Mouse (Mus musculus) heart, embryonic 16.5 days (tissue): ENCODE measurements around the gene Gm28051. TPM values are rescaled to one million over a fixed set of nuclear protein-coding genes. Genes with fewer than 3 reads are reported as not detected.

Experiments used
- ATAC-seq: fragments of 200-750 bp; cut with Nextera tagmentation; replicated peaks from 2 replicates; pipeline ENCODE4 v1.8.0; 2017; ENCODE audit warnings: moderate number of reproducible peaks; ENCODE audit not compliant: insufficient read depth, low FRiP score; ENCODE audit errors: extremely low read depth
- H3K27ac ChIP-seq: fragments of 300-500 bp; sonication (generic); 2 replicates; pipeline ENCODE4 v1.5.1; 2014; ENCODE audit warnings: mild to moderate bottlenecking, low read length, control low read depth, moderate library complexity
- H3K27me3 ChIP-seq: fragments of 300-500 bp; sonication (generic); 2 replicates; pipeline ENCODE4 v1.6.1; 2014; ENCODE audit warnings: low read length, mixed read lengths; ENCODE audit not compliant: control insufficient read depth, insufficient read depth
- H3K36me3 ChIP-seq: fragments of 300-500 bp; sonication (generic); 2 replicates; pipeline ENCODE4 v1.6.1; 2014; ENCODE audit not compliant: control insufficient read depth, insufficient read depth
- H3K4me1 ChIP-seq: fragments of 300-500 bp; sonication (generic); 2 replicates; pipeline ENCODE4 v1.6.1; 2014; ENCODE audit warnings: low read length, mixed read lengths; ENCODE audit not compliant: control insufficient read depth, insufficient read depth
- H3K4me2 ChIP-seq: fragments of 300-500 bp; sonication (generic); 2 replicates; pipeline ENCODE4 v1.6.1; 2014; ENCODE audit warnings: low read depth, mild to moderate bottlenecking, control low read depth, low read length
- H3K4me3 ChIP-seq: fragments of 300-500 bp; sonication (generic); 2 replicates; pipeline ENCODE4 v1.5.1; 2014; ENCODE audit warnings: mild to moderate bottlenecking, control low read depth, low read length
- H3K9ac ChIP-seq: fragments of 300-500 bp; sonication (generic); 2 replicates; pipeline ENCODE4 v1.6.1; 2014; ENCODE audit warnings: low read length, control low read depth
- H3K9me3 ChIP-seq: fragments of 300-500 bp; sonication (generic); replicated peaks from 2 replicates; pipeline ENCODE4 v1.6.1; 2016; ENCODE audit warnings: low read length; ENCODE audit not compliant: control insufficient read depth
- WGBS: fragments of 180-500 bp; shearing (Covaris S2); extraction: QIAGEN DNeasy Blood & Tissue Kit; methylation state at CpG from one replicate; pipeline ENCODE4 v1.1.7; 2014; 5-methylcytosine and 5-hydroxymethylcytosine counted together
- polyA plus RNA-seq: library from polyadenylated mRNA; unstranded; fragments of >200 nt; fragmentation: Nextera tagmentation; extraction: Ambion mirVana; gene quantifications from 2 replicates; pipeline ENCODE4 v1.2.1, GENCODE M21; 2015

Gene Gm28051
- polyA plus RNA-seq: not detected in 2 replicates

DNA sequence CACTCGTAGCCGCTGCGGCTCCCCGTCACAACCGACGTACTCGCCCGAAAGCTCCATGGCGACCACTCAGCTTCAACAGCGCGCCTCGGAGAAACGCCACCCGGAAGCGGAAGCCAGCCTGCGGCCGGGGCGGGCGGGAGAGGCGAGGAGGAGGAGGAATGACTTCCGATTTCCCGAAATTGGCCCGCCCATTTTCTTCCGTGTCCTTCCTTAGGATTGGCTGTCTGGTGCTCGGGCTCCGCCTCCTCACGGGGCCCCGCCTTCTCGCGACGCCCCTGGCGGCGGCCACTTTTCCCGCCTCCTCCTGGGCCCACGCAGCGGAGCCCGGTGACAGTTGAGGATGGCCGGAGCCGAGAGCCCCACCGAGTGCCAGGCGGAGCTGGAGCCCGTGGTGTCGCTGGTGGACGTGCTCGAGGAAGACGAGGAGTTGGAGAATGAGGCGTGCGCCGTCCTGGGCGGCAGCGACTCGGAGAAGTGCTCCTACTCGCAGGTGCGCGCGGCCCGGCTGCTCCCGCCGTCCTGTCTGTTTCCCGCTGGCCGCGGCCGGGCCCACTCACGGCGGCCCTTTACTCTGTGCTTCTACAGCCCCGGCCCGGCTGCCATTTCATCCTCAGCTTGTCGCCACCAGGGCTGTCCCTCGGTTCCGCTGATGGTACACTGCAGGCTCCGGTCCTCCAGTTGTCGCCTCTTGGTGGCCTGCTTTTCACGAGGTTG is at the start of gene Gm28051, which contains the start of the genes Gon7 and Ubr7:
Gene Gm28051, minus strand, starts transcription at position 77 of the 714 bp plus-strand sequence.
Gene Gon7, minus strand, starts transcription at position 115 of the 714 bp plus-strand sequence.
Gene Ubr7, plus strand, starts transcription at position 279 of the 714 bp plus-strand sequence.
- peak; percentile 98 for ATAC-seq
- no peaks in the 10 kb centered on the region for H3K9me3 ChIP-seq
- peak within 1 kb of the TSS; percentile 87 for H3K9ac ChIP-seq
- peak within 1 kb of the TSS; percentile 75 for H3K4me3 ChIP-seq
- H3K4me2 ChIP-seq: peak within 1 kb of the TSS; percentile 93
- under 1% methylated on average over 68 of the region's 73 CpGs for WGBS
- H3K4me1 ChIP-seq: peaks cover 16% of the 10 kb centered on the region
- no peaks in the 10 kb centered on the region for H3K27me3 ChIP-seq
- H3K36me3 ChIP-seq: peaks cover 3% of the 10 kb centered on the region
- peak within 1 kb of the TSS; percentile 92 for H3K27ac ChIP-seq

DNA sequence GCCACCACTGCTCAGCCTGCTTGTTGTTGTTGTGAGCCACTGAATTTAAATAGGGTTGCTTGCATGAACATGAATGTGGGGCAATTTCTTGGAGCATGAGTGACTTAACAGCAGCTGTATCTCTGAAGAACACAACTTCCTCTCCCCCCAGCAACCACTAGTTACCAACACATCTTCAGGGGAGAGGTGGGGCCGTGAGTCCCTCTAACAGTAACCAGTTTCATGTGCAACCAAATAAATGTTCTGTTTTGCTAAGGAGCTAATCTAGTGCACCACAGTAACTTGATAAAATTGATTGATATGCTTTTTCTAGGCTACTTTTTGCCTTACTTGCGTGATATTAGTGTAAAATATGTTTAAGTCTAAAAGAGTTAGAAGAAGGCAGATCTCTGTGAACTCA is 42.0 kb upstream of the Gm28051 start:
- ATAC-seq: no peak
- Histone ChIP-seq H3K4me1 (no peaks in the 10 kb centered on the region), H3K27ac (no peak overlapping the region), H3K9ac (no peak overlapping the region), H3K36me3 (peaks cover 7% of the 10 kb centered on the region), H3K4me3 (no peak overlapping the region), H3K9me3 (no peaks in the 10 kb centered on the region), H3K27me3 (no peaks in the 10 kb centered on the region), H3K4me2 (no peak overlapping the region)
- 80% methylated on average over 2 of the region's 2 CpGs for WGBS

DNA sequence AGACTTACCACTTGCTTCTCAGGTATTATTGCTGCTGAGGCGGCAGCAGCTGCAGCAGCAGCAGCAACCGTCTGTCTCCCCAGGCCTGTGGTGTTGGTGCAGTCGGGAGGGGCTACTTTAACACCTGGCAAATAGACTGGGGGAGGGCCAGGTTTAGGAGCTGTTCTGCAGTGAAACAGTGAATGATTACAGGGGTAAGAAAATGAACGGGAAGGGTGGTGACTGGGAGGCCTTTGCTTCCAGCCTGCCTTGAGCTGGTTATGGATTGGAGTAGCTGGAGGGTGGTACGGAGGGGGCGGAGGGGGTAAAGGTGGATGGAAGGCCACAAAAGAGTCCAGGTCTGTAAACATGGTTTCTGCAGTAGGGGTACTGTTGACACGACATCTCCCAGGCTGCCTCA is 30.4 kb upstream of the Gm28051 start:
- H3K4me2 ChIP-seq: no peak overlapping the region
- no peak overlapping the region for H3K4me3 ChIP-seq
- no peak overlapping the region for H3K27ac ChIP-seq
- ATAC-seq: 0 out of 2 replicates have a peak, but pooled peaks have one; percentile 60
- no peak overlapping the region for H3K9ac ChIP-seq
- peaks cover 47% of the 10 kb centered on the region for H3K36me3 ChIP-seq
- no peaks in the 10 kb centered on the region for H3K9me3 ChIP-seq
- WGBS: 81% methylated on average over 7 of the region's 7 CpGs
- H3K4me1 ChIP-seq: no peaks in the 10 kb centered on the region
- H3K27me3 ChIP-seq: no peaks in the 10 kb centered on the region

DNA sequence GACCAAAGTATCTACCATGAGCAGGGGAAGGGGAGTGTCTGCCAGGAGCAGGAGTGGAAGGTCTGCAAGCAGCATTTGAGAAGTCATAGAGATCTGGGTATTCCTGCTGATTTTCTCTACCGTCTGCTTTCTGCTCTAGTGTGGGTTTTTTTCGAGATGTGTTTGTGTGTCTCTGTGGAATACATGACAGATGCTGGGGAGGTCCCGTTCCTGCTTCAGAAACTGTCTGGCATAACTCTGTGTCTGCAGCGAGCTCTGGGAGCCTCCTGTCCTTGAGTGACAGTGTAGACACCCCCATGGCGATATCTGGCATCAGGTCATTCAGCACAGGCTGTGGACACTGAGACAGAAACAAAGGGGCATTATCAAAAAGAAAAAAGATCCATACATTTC is 28.0 kb upstream of the Gm28051 start:
- no peaks in the 10 kb centered on the region for H3K27me3 ChIP-seq

DNA sequence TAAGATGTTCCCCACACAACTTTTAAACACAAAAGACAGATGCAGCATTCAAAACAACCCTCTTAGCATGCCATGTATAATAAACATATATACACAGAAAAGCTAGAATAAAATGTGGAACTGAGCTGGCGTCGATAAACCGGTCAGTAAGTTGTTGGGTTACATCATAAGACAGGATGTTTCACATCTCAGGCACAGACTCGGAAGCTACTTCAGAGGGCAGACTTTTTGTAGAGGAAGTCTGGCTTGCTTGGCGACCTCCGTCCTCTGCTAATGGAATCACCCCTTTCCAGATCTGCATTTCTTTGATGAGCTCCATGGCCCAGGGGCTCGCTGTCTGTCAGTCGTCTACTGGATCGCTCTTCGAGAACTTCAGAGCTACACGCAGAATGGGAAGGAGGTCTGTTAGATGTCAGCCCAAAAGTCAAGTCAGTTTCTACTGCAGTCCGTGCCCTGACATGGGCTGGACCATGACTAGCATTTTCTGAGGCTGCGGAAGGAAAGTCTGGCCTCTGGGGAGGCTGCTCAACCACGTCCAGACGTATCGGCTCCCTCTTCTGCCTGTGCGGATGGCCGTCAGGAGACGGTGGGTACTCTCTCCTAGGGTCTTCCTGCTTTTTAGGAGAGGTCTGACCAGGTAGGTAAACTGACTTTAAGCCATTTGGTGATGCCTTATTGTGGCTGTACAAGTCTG is 27.5 kb upstream of the Gm28051 start:
- ATAC-seq: no peak

More for the DNA sequence above, 28.0 kb upstream of the Gm28051 start:
- Histone ChIP-seq H3K9ac (no peak overlapping the region), H3K4me3 (no peak overlapping the region), H3K4me2 (no peak overlapping the region), H3K27ac (no peak overlapping the region), H3K4me1 (no peaks in the 10 kb centered on the region), H3K9me3 (no peaks in the 10 kb centered on the region), H3K36me3 (peaks cover 34% of the 10 kb centered on the region)
- ATAC-seq: no peak
- 80% methylated on average over 5 of the region's 5 CpGs for WGBS

DNA sequence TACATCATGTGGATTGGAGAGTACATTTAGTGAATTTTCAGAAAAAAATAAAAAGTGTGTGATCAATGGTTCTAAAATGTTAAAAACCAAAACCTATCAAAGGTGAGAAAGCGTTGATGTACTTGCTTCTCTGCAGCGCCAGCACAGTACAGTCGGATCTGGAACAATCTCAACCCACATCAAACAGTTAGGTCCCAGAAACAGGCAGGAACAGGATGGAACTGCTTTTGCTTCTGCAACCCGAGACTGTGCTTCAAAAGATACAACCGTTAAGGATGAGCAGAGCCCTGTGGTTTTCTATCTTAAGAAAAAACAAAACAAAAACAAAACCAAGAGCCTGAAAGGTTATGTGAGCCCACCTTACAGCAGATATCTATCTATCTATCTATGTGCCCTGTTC is 25.3 kb upstream of the Gm28051 start:
- peaks cover 21% of the 10 kb centered on the region for H3K36me3 ChIP-seq
- no peak overlapping the region for H3K27ac ChIP-seq
- no peak; the same call in 1 of the 2 replicates for ATAC-seq
- no peaks in the 10 kb centered on the region for H3K27me3 ChIP-seq
- no peaks in the 10 kb centered on the region for H3K9me3 ChIP-seq
- H3K4me3 ChIP-seq: no peak overlapping the region
- H3K4me2 ChIP-seq: no peak overlapping the region
- no peaks in the 10 kb centered on the region for H3K4me1 ChIP-seq
- H3K9ac ChIP-seq: no peak overlapping the region
- 89% methylated on average over 5 of the region's 5 CpGs for WGBS

More for the DNA sequence above, 27.5 kb upstream of the Gm28051 start:
- no peak overlapping the region for H3K27ac ChIP-seq
- H3K4me1 ChIP-seq: no peaks in the 10 kb centered on the region
- no peak overlapping the region for H3K9ac ChIP-seq
- H3K36me3 ChIP-seq: peaks cover 29% of the 10 kb centered on the region
- H3K4me3 ChIP-seq: no peak overlapping the region
- no peaks in the 10 kb centered on the region for H3K27me3 ChIP-seq
- 87% methylated on average over 19 of the region's 19 CpGs for WGBS
- no peaks in the 10 kb centered on the region for H3K9me3 ChIP-seq
- H3K4me2 ChIP-seq: no peak overlapping the region

DNA sequence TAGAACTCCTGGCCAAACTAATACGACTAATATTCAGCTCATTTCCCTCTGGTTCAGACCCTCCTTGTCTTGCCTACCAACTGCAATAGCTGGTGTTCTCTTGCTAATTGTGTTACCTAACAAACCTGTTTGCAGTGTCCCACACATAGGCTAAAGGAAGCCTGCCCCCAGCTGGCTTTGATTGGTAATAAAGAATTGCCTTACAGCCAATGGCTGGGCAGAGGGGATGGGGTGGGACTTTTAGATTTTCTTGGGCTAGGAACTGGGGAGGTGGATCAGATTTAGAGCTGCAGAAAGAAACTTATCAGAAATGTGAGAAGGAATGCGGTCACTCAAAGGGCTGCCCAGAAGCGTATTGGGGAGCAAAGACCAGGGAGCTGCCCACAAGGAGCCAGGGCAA is 21.9 kb upstream of the Gm28051 start:
- H3K4me1 ChIP-seq: no peaks in the 10 kb centered on the region
- H3K27me3 ChIP-seq: no peaks in the 10 kb centered on the region
- H3K9me3 ChIP-seq: no peaks in the 10 kb centered on the region
- no peak overlapping the region for H3K4me3 ChIP-seq
- H3K9ac ChIP-seq: no peak overlapping the region
- H3K36me3 ChIP-seq: peaks cover 21% of the 10 kb centered on the region
- 46% methylated on average over 3 of the region's 3 CpGs for WGBS
- H3K4me2 ChIP-seq: no peak overlapping the region
- H3K27ac ChIP-seq: no peak overlapping the region
- no peak; the same call in 1 of the 2 replicates for ATAC-seq

DNA sequence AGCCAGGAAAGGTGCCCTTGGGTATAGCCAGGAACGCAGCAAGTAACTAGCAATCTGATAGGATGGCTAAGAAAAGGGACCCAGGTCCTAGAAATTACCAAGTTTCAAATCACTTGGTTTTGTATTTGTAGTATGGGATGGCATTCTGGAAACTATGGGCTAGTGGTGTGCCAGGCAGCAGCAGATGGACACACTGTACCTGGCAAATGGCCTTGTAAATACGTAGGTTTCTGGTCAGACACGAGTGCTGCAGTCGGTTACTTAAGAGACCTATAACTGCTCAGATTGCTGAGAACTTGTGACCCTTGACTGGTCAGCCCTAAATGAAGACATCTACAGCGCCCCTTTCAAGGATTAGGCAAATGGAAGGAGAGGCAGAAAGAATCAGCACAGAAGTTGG is 20.6 kb upstream of the Gm28051 start:
- Histone ChIP-seq H3K9me3 (no peaks in the 10 kb centered on the region), H3K36me3 (peaks cover 30% of the 10 kb centered on the region), H3K9ac (no peak overlapping the region), H3K27me3 (no peaks in the 10 kb centered on the region), H3K4me3 (no peak overlapping the region), H3K27ac (no peak overlapping the region), H3K4me1 (no peaks in the 10 kb centered on the region), H3K4me2 (no peak overlapping the region)
- ATAC-seq: no peak
- 81% methylated on average over 5 of the region's 5 CpGs for whole genome bisulfite sequencing

DNA sequence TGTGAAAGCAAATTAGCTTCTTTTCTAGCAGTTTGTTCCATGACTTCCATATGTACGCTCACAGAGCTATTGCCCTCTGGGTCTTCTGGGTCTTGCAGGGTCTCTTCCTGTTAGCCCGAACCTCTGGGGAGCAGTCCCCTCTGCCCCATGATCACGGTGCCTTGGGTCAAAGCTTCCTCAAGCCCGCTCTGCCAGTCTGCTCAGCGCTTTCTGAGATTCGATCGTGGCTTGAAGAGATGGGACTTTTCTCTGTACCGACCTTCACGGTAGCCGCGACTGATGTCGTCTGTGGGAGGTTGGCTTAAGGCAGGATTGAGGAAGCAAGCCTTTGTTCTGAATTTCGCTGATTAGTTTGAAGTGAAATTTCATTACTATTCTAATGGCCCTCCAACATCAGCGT is 18.5 kb upstream of the Gm28051 start:
- H3K4me1 ChIP-seq: no peaks in the 10 kb centered on the region
- H3K27me3 ChIP-seq: no peaks in the 10 kb centered on the region
- no peak overlapping the region for H3K27ac ChIP-seq
- no peak overlapping the region for H3K9ac ChIP-seq
- H3K9me3 ChIP-seq: 0 out of 2 replicates have a peak, but pooled peaks cover 3% of the 10 kb centered on the region
- ATAC-seq: no peak
- H3K36me3 ChIP-seq: peaks cover 41% of the 10 kb centered on the region
- no peak overlapping the region for H3K4me3 ChIP-seq
- no peak overlapping the region for H3K4me2 ChIP-seq
- WGBS: 91% methylated on average over 14 of the region's 14 CpGs
